Mouse (Mus musculus) heart, embryonic 11.5 days (tissue): ENCODE measurements at regions not wholly inside any gene's neighbourhood (a gene's known extent, or its start where the extent isn't known, plus 50 kb on each side); places are given as distances from the start of the nearest gene placed in this dataset.

Experiments used
- ATAC-seq: fragments of 200-750 bp; cut with Nextera tagmentation; replicated peaks from 2 replicates; pipeline ENCODE4 v1.8.0; 2017; ENCODE audit warnings: moderate library complexity; ENCODE audit not compliant: insufficient number of reproducible peaks, low FRiP score, low TSS enrichment
- H3K27ac ChIP-seq: fragments of 300-500 bp; sonication (generic); 2 replicates; pipeline ENCODE4 v1.5.1; 2014; ENCODE audit warnings: mild to moderate bottlenecking, low read depth, low read length
- H3K27me3 ChIP-seq: fragments of 300-500 bp; sonication (generic); 2 replicates; pipeline ENCODE4 v1.6.1; 2014; ENCODE audit warnings: mild to moderate bottlenecking, low read length, mixed read lengths; ENCODE audit not compliant: control insufficient read depth, insufficient read depth
- H3K36me3 ChIP-seq: fragments of 300-500 bp; sonication (generic); 2 replicates; pipeline ENCODE4 v1.6.1; 2014; ENCODE audit warnings: mild to moderate bottlenecking, low read length, moderate library complexity, mixed read lengths; ENCODE audit not compliant: control insufficient read depth, insufficient read depth
- H3K4me1 ChIP-seq: fragments of 300-500 bp; sonication (generic); 2 replicates; pipeline ENCODE4 v1.6.1; 2014; ENCODE audit warnings: low read length; ENCODE audit not compliant: control insufficient read depth, insufficient read depth
- H3K4me2 ChIP-seq: fragments of 300-500 bp; sonication (generic); 2 replicates; pipeline ENCODE4 v1.6.1; 2014; ENCODE audit warnings: mild to moderate bottlenecking, moderate library complexity
- H3K4me3 ChIP-seq: fragments of 300-500 bp; sonication (generic); 2 replicates; pipeline ENCODE4 v1.5.1; 2014; ENCODE audit warnings: low read depth, low read length
- H3K9ac ChIP-seq: fragments of 300-500 bp; sonication (generic); 2 replicates; pipeline ENCODE4 v1.6.1; 2014; ENCODE audit warnings: mild to moderate bottlenecking, low read depth, low read length, moderate library complexity
- H3K9me3 ChIP-seq: fragments of 300-500 bp; sonication (generic); replicated peaks from 2 replicates; pipeline ENCODE4 v1.6.1; 2016; ENCODE audit warnings: low read length; ENCODE audit not compliant: control insufficient read depth
- WGBS: fragments of 180-500 bp; shearing (Covaris S2); extraction: QIAGEN DNeasy Blood & Tissue Kit; methylation state at CpG from one replicate; pipeline ENCODE4 v1.1.7; 2014; ENCODE audit not compliant: insufficient replicate concordance; 5-methylcytosine and 5-hydroxymethylcytosine counted together

- WGBS = 65% methylated on average over 7 of the region's 7 CpGs
- H3K27me3 ChIP-seq = no peaks in the 10 kb centered on the region
- no peak for ATAC-seq
Measured at GRCm38 (mm10) chr9:31582947-31583346, 118.7 kb upstream of the Tmem45b start.

DNA sequence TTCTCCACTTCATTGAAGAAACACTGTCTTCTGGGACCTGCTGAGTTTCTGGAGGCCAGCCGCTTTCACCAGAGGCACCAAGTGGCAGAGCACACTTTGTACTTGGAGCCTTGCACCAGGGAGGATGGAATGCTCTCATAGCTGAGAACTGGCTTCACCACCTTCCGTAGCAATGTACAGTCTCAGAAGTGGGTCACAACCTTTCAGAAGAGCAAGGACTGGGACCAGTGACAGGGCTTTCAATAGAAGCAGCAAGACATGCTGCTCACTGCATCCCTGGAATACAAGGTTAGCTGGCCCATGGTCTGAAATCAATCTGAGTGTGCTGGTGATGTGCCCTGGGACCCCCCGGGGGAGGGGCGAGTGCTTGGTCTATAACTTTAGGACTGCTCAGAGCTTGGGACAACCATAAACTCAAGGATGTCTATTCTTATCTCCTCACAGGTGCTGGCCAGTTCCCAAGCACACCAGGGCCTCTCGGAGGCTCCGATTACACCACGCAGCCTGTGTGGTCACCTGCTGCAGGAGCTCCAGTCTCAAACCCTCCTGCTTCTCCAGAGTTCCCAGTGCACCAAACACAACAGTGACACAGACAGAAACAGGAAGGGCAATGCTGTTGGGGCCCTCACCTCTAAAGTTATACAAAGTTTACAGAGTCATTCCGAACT lies 114.4 kb upstream of the Tmem45b start:
- Histone ChIP-seq H3K9me3 (no peaks in the 10 kb centered on the region), H3K27ac (no peak overlapping the region), H3K27me3 (no peaks in the 10 kb centered on the region), H3K4me2 (no peak overlapping the region), H3K4me1 (no peaks in the 10 kb centered on the region), H3K4me3 (no peak overlapping the region), H3K9ac (no peak overlapping the region), H3K36me3 (no peaks in the 10 kb centered on the region)
- ATAC-seq = no peak
- WGBS = 84% methylated on average over 8 of the region's 8 CpGs

More at GRCm38 (mm10) chr9:31582947-31583346, 118.7 kb upstream of the Tmem45b start:
- Histone ChIP-seq H3K27ac (no peak overlapping the region), H3K4me2 (no peak overlapping the region), H3K4me3 (no peak overlapping the region), H3K9me3 (no peaks in the 10 kb centered on the region), H3K4me1 (no peaks in the 10 kb centered on the region), H3K36me3 (no peaks in the 10 kb centered on the region), H3K9ac (no peak overlapping the region)

GRCm38 (mm10) chr9:31577066-31577465 lies 112.8 kb upstream of the Tmem45b start:
- no peaks in the 10 kb centered on the region for H3K4me1 ChIP-seq
- H3K27ac ChIP-seq = no peak overlapping the region
- no peak for ATAC-seq
- no peaks in the 10 kb centered on the region for H3K9me3 ChIP-seq
- H3K36me3 ChIP-seq = no peaks in the 10 kb centered on the region
- WGBS = 64% methylated on average over 7 of the region's 7 CpGs
- H3K9ac ChIP-seq = no peak overlapping the region
- H3K4me3 ChIP-seq = no peak overlapping the region
- H3K4me2 ChIP-seq = no peak overlapping the region
- H3K27me3 ChIP-seq = no peaks in the 10 kb centered on the region; the same call in 1 of the 2 replicates

GRCm38 (mm10) chr9:31567029-31567428 lies 102.8 kb upstream of the Tmem45b start:
- H3K27ac ChIP-seq = no peak overlapping the region
- H3K9me3 ChIP-seq = 0 out of 2 replicates have a peak, but pooled peaks cover 5% of the 10 kb centered on the region
- no peak overlapping the region for H3K4me3 ChIP-seq
- ATAC-seq = no peak
- H3K36me3 ChIP-seq = no peaks in the 10 kb centered on the region
- WGBS = 76% methylated on average over 10 of the region's 10 CpGs
- H3K4me2 ChIP-seq = no peak overlapping the region
- no peaks in the 10 kb centered on the region for H3K4me1 ChIP-seq
- no peak overlapping the region for H3K9ac ChIP-seq
- no peaks in the 10 kb centered on the region for H3K27me3 ChIP-seq

- 0 out of 2 replicates have a peak, but pooled peaks cover 3% of the 10 kb centered on the region for H3K9me3 ChIP-seq
- no peaks in the 10 kb centered on the region for H3K27me3 ChIP-seq
- no peak overlapping the region for H3K4me3 ChIP-seq
- no peak for ATAC-seq
- no peak overlapping the region for H3K4me2 ChIP-seq
- no peaks in the 10 kb centered on the region for H3K4me1 ChIP-seq
- 74% methylated on average over 31 of the region's 31 CpGs for WGBS
- H3K36me3 ChIP-seq = no peaks in the 10 kb centered on the region
- H3K9ac ChIP-seq = no peak overlapping the region
- H3K27ac ChIP-seq = no peak overlapping the region
Measured at GRCm38 (mm10) chr9:31566257-31567007, 102.2 kb upstream of the Tmem45b start.

DNA sequence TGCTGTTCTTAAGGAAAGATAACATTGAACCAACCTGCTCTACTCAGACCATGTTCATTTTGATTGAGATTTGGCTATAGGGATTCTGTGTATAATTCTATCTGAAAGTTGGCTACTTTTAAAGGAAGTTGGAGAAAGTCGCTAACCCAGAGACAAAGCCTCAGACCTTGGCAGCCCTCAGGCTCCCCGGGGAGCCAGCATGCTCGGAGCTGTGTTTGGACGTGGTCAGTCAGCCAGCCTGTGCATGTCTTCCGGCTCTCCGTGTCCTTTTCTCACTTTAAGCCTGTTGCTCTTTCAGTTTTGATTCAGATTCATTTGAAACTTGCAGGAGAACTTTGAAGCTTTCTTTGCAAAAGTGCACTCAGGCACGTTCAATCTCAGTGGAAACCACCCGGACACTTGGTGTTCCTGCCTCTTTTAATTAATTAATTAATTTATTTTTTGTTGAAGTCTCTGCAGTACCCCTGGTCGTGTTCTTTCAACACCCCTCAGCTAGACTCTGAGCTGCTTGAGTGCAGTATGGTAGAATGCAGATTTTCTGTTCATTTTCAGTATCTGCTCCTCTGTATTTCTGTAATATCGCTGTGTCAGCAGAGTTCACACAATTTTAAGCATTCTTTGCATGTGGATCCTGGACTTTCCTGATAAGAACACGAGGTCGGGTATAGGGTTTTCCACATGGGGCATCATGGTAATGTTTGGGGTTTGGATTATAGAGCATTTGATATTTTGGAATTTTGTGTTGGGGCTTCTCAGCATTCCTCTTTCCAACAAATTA lies 100.9 kb upstream of the Tmem45b start:
- Histone ChIP-seq H3K36me3 (no peaks in the 10 kb centered on the region), H3K27ac (no peak overlapping the region), H3K9me3 (no peaks in the 10 kb centered on the region), H3K4me2 (no peak overlapping the region), H3K4me1 (no peaks in the 10 kb centered on the region), H3K9ac (no peak overlapping the region), H3K27me3 (no peaks in the 10 kb centered on the region), H3K4me3 (no peak overlapping the region)
- ATAC-seq = no peak
- 68% methylated on average over 12 of the region's 12 CpGs for WGBS

DNA sequence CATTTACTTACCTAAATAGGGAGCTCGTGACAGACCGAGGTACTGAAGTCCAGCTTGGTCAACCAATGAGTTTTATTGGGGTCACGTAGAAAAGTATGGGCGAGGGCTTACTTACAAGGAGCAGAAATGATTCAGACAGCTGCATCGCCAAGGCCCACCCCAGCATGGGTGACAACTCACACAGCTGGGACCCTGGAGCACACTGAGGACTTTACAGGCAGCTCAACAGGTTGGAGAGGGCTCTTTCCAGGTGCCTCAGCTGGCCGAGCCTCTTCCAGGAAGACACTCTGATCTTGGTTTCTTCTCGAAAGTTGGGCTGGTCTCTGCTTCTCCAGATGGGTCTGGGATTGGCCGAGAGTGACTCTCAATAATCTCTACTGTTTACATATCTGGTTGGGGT lies 99.3 kb upstream of the Tmem45b start:
- Histone ChIP-seq H3K27ac (no peak overlapping the region), H3K9me3 (no peaks in the 10 kb centered on the region), H3K4me2 (no peak overlapping the region), H3K9ac (no peak overlapping the region), H3K4me1 (no peaks in the 10 kb centered on the region), H3K4me3 (no peak overlapping the region), H3K27me3 (no peaks in the 10 kb centered on the region), H3K36me3 (no peaks in the 10 kb centered on the region)
- 84% methylated on average over 8 of the region's 8 CpGs for WGBS
- no peak for ATAC-seq

- H3K4me2 ChIP-seq = peak overlapping the region; percentile 56; the same call in 1 of the 2 replicates
- WGBS = 62% methylated on average over 3 of the region's 3 CpGs
- ATAC-seq = no peak
Measured at GRCm38 (mm10) chr9:31560226-31560556, 95.9 kb upstream of the Tmem45b start.

More at GRCm38 (mm10) chr9:31560226-31560556, 95.9 kb upstream of the Tmem45b start:
- no peaks in the 10 kb centered on the region for H3K36me3 ChIP-seq
- no peaks in the 10 kb centered on the region for H3K27me3 ChIP-seq
- no peak overlapping the region for H3K9ac ChIP-seq
- H3K9me3 ChIP-seq = no peaks in the 10 kb centered on the region
- no peak overlapping the region for H3K4me3 ChIP-seq
- H3K27ac ChIP-seq = no peak overlapping the region
- H3K4me1 ChIP-seq = no peaks in the 10 kb centered on the region
